Mouse (Mus musculus) kidney, adult 2 months (tissue): ENCODE measurements around the gene Hbb-y. TPM values are rescaled to one million over a fixed set of nuclear protein-coding genes. Genes with fewer than 3 reads are reported as not detected.

Experiments
- DNase-seq: peaks from one replicate; pipeline ENCODE4 v3.0.0; 2021
- H3K27ac ChIP-seq: fragments of 200-500 bp; 2 replicates; pipeline ENCODE4 v1.5.1; 2012; ENCODE audit warnings: low read depth, low read length, control low read depth, inconsistent platforms; ENCODE audit not compliant: insufficient read depth
- H3K27me3 ChIP-seq: fragments of 200-500 bp; replicated peaks from 2 replicates; pipeline ENCODE4 v1.6.1; 2012; ENCODE audit warnings: mild to moderate bottlenecking, moderate library complexity, low read length, inconsistent platforms; ENCODE audit not compliant: control insufficient read depth, insufficient read depth
- H3K36me3 ChIP-seq: fragments of 200-500 bp; 2 replicates; pipeline ENCODE4 v1.6.1; 2012; ENCODE audit warnings: mild to moderate bottlenecking, moderate library complexity, low read length, inconsistent platforms; ENCODE audit not compliant: control insufficient read depth, insufficient read depth
- H3K4me1 ChIP-seq: fragments of 200-500 bp; 2 replicates; pipeline ENCODE4 v1.6.1; 2011; ENCODE audit warnings: low read length; ENCODE audit not compliant: control insufficient read depth, insufficient read depth
- H3K4me3 ChIP-seq: fragments of 200-500 bp; 2 replicates; pipeline ENCODE4 v1.5.1; 2011; ENCODE audit warnings: mild to moderate bottlenecking, low read depth, low read length, control low read depth; ENCODE audit not compliant: insufficient read depth
- CTCF ChIP-seq: fragments of 200-500 bp; conservative IDR thresholded peaks from 2 replicates; pipeline ENCODE4 v1.5.1; 2011; ENCODE audit warnings: low read depth, mild to moderate bottlenecking, control low read depth, low read length, moderate library complexity, mixed read lengths; ENCODE audit not compliant: insufficient read depth, insufficient read length
- POLR2A ChIP-seq: fragments of 200-500 bp; IDR thresholded peaks from one replicate; pipeline ENCODE4 v1.6.1; 2011; ENCODE audit warnings: low read depth, low read length, control low read depth
- WGBS: fragments of 180-500 bp; shearing (Covaris S2); methylation state at CpG from one replicate; pipeline ENCODE4 v1.1.7; 2018; 5-methylcytosine and 5-hydroxymethylcytosine counted together
- polyA plus RNA-seq: library from polyadenylated mRNA; depleted of rRNA; stranded (reverse); fragments of >200 nt; gene quantifications from 2 replicates; pipeline ENCODE4 v1.2.3, GENCODE M21; 2012; rRNA removed

The Hbb-y gene
- not detected in 2 replicates for polyA plus RNA-seq

- DNase-seq, result no peak
- H3K27me3 ChIP-seq, result no peaks in the 10 kb centered on the region; the same call in 1 of the 2 replicates
- no peak for TF ChIP-seq POLR2A
- TF ChIP-seq CTCF, result no peak
- H3K36me3 ChIP-seq, result no peaks in the 10 kb centered on the region
- 60% methylated on average over 2 of the region's 2 CpGs for WGBS
- no peak within 1 kb of the TSS for H3K27ac ChIP-seq
- no peaks in the 10 kb centered on the region for H3K4me1 ChIP-seq
- H3K4me3 ChIP-seq, result no peak within 1 kb of the TSS
Observed at GRCm38 (mm10) chr7:103853090-103853489, at the start of gene Hbb-y. Gene Hbb-y (minus strand): TSS chr7:103853216.

GRCm38 (mm10) chr7:103894385-103894784 is 41.4 kb upstream of the Hbb-y start, which contains the start of gene Olfr64:
Gene Olfr64 (minus strand): TSS chr7:103894485.
- Histone ChIP-seq H3K4me1 (no peaks in the 10 kb centered on the region), H3K36me3 (no peaks in the 10 kb centered on the region), H3K4me3 (no peak within 1 kb of the TSS), H3K27ac (no peak within 1 kb of the TSS), H3K27me3 (no peaks in the 10 kb centered on the region)
- 61% methylated on average over 1 of the region's 1 CpGs for WGBS
- no peak for TF ChIP-seq POLR2A
- TF ChIP-seq CTCF, result no peak
- no peak for DNase-seq

- H3K27me3 ChIP-seq, result no peaks in the 10 kb centered on the region
- DNase-seq, result no peak
- no peak for TF ChIP-seq POLR2A
- TF ChIP-seq CTCF, result no peak
Observed at GRCm38 (mm10) chr7:103886152-103886551, 33.1 kb upstream of the Hbb-y start, which contains the start of gene Olfr66. Gene Olfr66 (minus strand): TSS chr7:103886252.

GRCm38 (mm10) chr7:103877093-103877492 is 24.1 kb upstream of the Hbb-y start:
- H3K27ac ChIP-seq, result no peak overlapping the region
- WGBS, result 83% methylated on average over 2 of the region's 2 CpGs
- no peak for TF ChIP-seq CTCF
- no peak for TF ChIP-seq POLR2A
- DNase-seq, result no peak
- H3K4me1 ChIP-seq, result no peaks in the 10 kb centered on the region
- H3K27me3 ChIP-seq, result no peaks in the 10 kb centered on the region
- H3K36me3 ChIP-seq, result no peaks in the 10 kb centered on the region
- H3K4me3 ChIP-seq, result no peak overlapping the region

More at GRCm38 (mm10) chr7:103886152-103886551, 33.1 kb upstream of the Hbb-y start, which contains the start of gene Olfr66:
- no peaks in the 10 kb centered on the region for H3K4me1 ChIP-seq
- H3K4me3 ChIP-seq, result no peak within 1 kb of the TSS
- no peaks in the 10 kb centered on the region for H3K36me3 ChIP-seq
- H3K27ac ChIP-seq, result no peak within 1 kb of the TSS

- TF ChIP-seq POLR2A (no peak), CTCF (no peak)
- H3K4me1 ChIP-seq, result no peaks in the 10 kb centered on the region
- H3K27me3 ChIP-seq, result no peaks in the 10 kb centered on the region
- DNase-seq, result no peak
- H3K4me3 ChIP-seq, result no peak overlapping the region
- WGBS, result 30% methylated on average over 5 of the region's 5 CpGs
- H3K36me3 ChIP-seq, result no peaks in the 10 kb centered on the region
- no peak overlapping the region for H3K27ac ChIP-seq
Observed at GRCm38 (mm10) chr7:103874451-103874850, 21.4 kb upstream of the Hbb-y start.

GRCm38 (mm10) chr7:103873064-103873463 is 20.0 kb upstream of the Hbb-y start:
- Histone ChIP-seq H3K4me3 (no peak overlapping the region), H3K27ac (no peak overlapping the region), H3K27me3 (no peaks in the 10 kb centered on the region), H3K36me3 (no peaks in the 10 kb centered on the region), H3K4me1 (no peaks in the 10 kb centered on the region)
- no peak for DNase-seq
- TF ChIP-seq CTCF, result no peak
- TF ChIP-seq POLR2A, result no peak
- 5% methylated on average over 1 of the region's 1 CpGs for WGBS

GRCm38 (mm10) chr7:103870667-103871066 is 17.7 kb upstream of the Hbb-y start:
- H3K27ac ChIP-seq, result no peak overlapping the region
- no peaks in the 10 kb centered on the region for H3K36me3 ChIP-seq
- no peak for DNase-seq
- no peak for TF ChIP-seq POLR2A
- no peak for TF ChIP-seq CTCF
- no peaks in the 10 kb centered on the region for H3K27me3 ChIP-seq
- no peak overlapping the region for H3K4me3 ChIP-seq
- no peaks in the 10 kb centered on the region for H3K4me1 ChIP-seq

- H3K36me3 ChIP-seq, result no peaks in the 10 kb centered on the region
- TF ChIP-seq CTCF, result no peak
- no peak for TF ChIP-seq POLR2A
- H3K27ac ChIP-seq, result no peak overlapping the region
- H3K27me3 ChIP-seq, result no peaks in the 10 kb centered on the region
- H3K4me3 ChIP-seq, result no peak overlapping the region
- H3K4me1 ChIP-seq, result no peaks in the 10 kb centered on the region
- no peak for DNase-seq
Observed at GRCm38 (mm10) chr7:103865716-103866115, 12.7 kb upstream of the Hbb-y start.
